Mouse (Mus musculus) hindbrain, embryonic 15.5 days (tissue): ENCODE data around the gene Neu4. TPM values are rescaled to one million over a fixed set of nuclear protein-coding genes. Genes with fewer than 3 reads are reported as not detected.
"Not testable (repeated sequence)": the region's sequence is repeated elsewhere in the genome, so short reads cannot be mapped to it uniquely, and the experiment has no call there.

Experiments used
- ATAC-seq: fragments of 200-750 bp; cut with Nextera tagmentation; 2 replicates; pipeline ENCODE4 v1.8.0; 2017; ENCODE audit warnings: low read depth, moderate number of reproducible peaks, moderate TSS enrichment; ENCODE audit not compliant: low FRiP score
- H3K27ac ChIP-seq: fragments of 300-500 bp; sonication (generic); replicated peaks from 2 replicates; pipeline ENCODE4 v1.5.1; 2015; ENCODE audit warnings: mild to moderate bottlenecking, inconsistent platforms
- H3K27me3 ChIP-seq: fragments of 300-500 bp; sonication (generic); 2 replicates; pipeline ENCODE4 v1.6.1; 2015; ENCODE audit warnings: control low read depth, inconsistent platforms
- H3K36me3 ChIP-seq: fragments of 300-500 bp; sonication (generic); 2 replicates; pipeline ENCODE4 v1.6.1; 2015; ENCODE audit warnings: control low read depth, inconsistent platforms
- H3K4me1 ChIP-seq: fragments of 300-500 bp; sonication (generic); replicated peaks from 2 replicates; pipeline ENCODE4 v1.6.1; 2015; ENCODE audit warnings: control low read depth, inconsistent platforms
- H3K4me2 ChIP-seq: fragments of 300-500 bp; sonication (generic); 2 replicates; pipeline ENCODE4 v1.6.1; 2015; ENCODE audit warnings: moderate library complexity, mild to moderate bottlenecking, inconsistent platforms
- H3K4me3 ChIP-seq: fragments of 300-500 bp; sonication (generic); 2 replicates; pipeline ENCODE4 v1.5.1; 2015; ENCODE audit warnings: mild to moderate bottlenecking, inconsistent platforms
- H3K9ac ChIP-seq: fragments of 300-500 bp; sonication (generic); 2 replicates; pipeline ENCODE4 v1.6.1; 2015; ENCODE audit warnings: inconsistent platforms
- H3K9me3 ChIP-seq: fragments of 300-500 bp; sonication (generic); 2 replicates; pipeline ENCODE4 v1.6.1; 2016; ENCODE audit warnings: control low read depth, inconsistent platforms
- WGBS: fragments of 180-500 bp; shearing (Covaris S2); methylation state at CpG from one replicate; pipeline ENCODE4 v1.1.7; 2015; 5-methylcytosine and 5-hydroxymethylcytosine counted together
- polyA plus RNA-seq: library from polyadenylated mRNA; unstranded; fragments of >200 nt; fragmentation: Nextera tagmentation; extraction: Ambion mirVana; gene quantifications from 2 replicates; pipeline ENCODE4 v1.2.1, GENCODE M21; 2015

The Neu4 gene
- polyA plus RNA-seq, 1 experiment from 2014 or later: not detected

GRCm38 (mm10) chr1:94055966-94056365 lies 35.7 kb downstream of the Neu4 start:
- Histone ChIP-seq H3K4me2 (no peak overlapping the region), H3K9ac (no peak overlapping the region), H3K9me3 (no peaks in the 10 kb centered on the region), H3K4me3 (no peak overlapping the region), H3K4me1 (no peaks in the 10 kb centered on the region), H3K36me3 (no peaks in the 10 kb centered on the region), H3K27ac (no peak overlapping the region), H3K27me3 (no peaks in the 10 kb centered on the region)
- WGBS: 88% methylated on average over 3 of the region's 3 CpGs
- no peak for ATAC-seq

GRCm38 (mm10) chr1:94057401-94057800 lies 37.1 kb downstream of the Neu4 start:
- no peak overlapping the region for H3K4me3 ChIP-seq
- H3K4me2 ChIP-seq: no peak overlapping the region
- H3K9me3 ChIP-seq: no peaks in the 10 kb centered on the region
- no peak overlapping the region for H3K9ac ChIP-seq
- no peaks in the 10 kb centered on the region for H3K36me3 ChIP-seq
- no peaks in the 10 kb centered on the region for H3K4me1 ChIP-seq
- no peak for ATAC-seq
- H3K27ac ChIP-seq: no peak overlapping the region
- 100% methylated on average over 2 of the region's 2 CpGs for WGBS
- no peaks in the 10 kb centered on the region for H3K27me3 ChIP-seq

GRCm38 (mm10) chr1:94058281-94058680 lies 38.0 kb downstream of the Neu4 start:
- H3K27ac ChIP-seq, H3K36me3 ChIP-seq, H3K9me3 ChIP-seq, H3K4me2 ChIP-seq, ATAC-seq, H3K9ac ChIP-seq, H3K4me1 ChIP-seq, H3K27me3 ChIP-seq, H3K4me3 ChIP-seq: not testable (repeated sequence)
- WGBS: 68% methylated on average over 1 of the region's 1 CpGs

- no peak overlapping the region for H3K4me3 ChIP-seq
- 95% methylated on average over 6 of the region's 6 CpGs for WGBS
These were observed 54.5 kb downstream of the Neu4 start for GRCm38 (mm10) chr1:94074756-94075155.

GRCm38 (mm10) chr1:94076702-94077101 lies 56.5 kb downstream of the Neu4 start:
- Histone ChIP-seq H3K27me3 (no peaks in the 10 kb centered on the region), H3K27ac (no peak overlapping the region), H3K4me1 (no peaks in the 10 kb centered on the region), H3K4me3 (no peak overlapping the region), H3K36me3 (no peaks in the 10 kb centered on the region), H3K4me2 (no peak overlapping the region), H3K9me3 (no peaks in the 10 kb centered on the region), H3K9ac (no peak overlapping the region)
- no peak for ATAC-seq
- WGBS: 33% methylated on average over 1 of the region's 1 CpGs

More at GRCm38 (mm10) chr1:94074756-94075155, 54.5 kb downstream of the Neu4 start:
- no peaks in the 10 kb centered on the region for H3K27me3 ChIP-seq
- H3K27ac ChIP-seq: no peak overlapping the region
- no peak overlapping the region for H3K9ac ChIP-seq
- H3K4me1 ChIP-seq: no peaks in the 10 kb centered on the region
- H3K9me3 ChIP-seq: no peaks in the 10 kb centered on the region
- no peak for ATAC-seq
- no peak overlapping the region for H3K4me2 ChIP-seq
- H3K36me3 ChIP-seq: no peaks in the 10 kb centered on the region

Other genes starting within 250 kb of the Neu4 start
- gene Dtymk, start 218.5 kb upstream of the Neu4 start, polyA plus RNA-seq: 146 and 148 TPM in 2 replicates
- 9.8 and 9.9 TPM in 2 replicates for gene Ing5, start 216.5 kb upstream of the Neu4 start, polyA plus RNA-seq
- 16.9 and 17.1 TPM in 2 replicates for gene D2hgdh, start 195.5 kb upstream of the Neu4 start, polyA plus RNA-seq
- not detected in 2 replicates for gene Gal3st2, start 159.1 kb upstream of the Neu4 start, polyA plus RNA-seq
- gene Gal3st2b, start 102.1 kb upstream of the Neu4 start, polyA plus RNA-seq: not detected in 2 replicates
- gene Gal3st2c, start 29.9 kb upstream of the Neu4 start, polyA plus RNA-seq: not detected in 2 replicates
- 0.10 TPM in 1 of 2 replicates, not detected in the other for gene Pdcd1, start 32.1 kb downstream of the Neu4 start, polyA plus RNA-seq